Mouse (Mus musculus): ENCODE measurements around the gene Sypl2.

Sypl2 gene

GRCm38 (mm10) chr3:108180514-108180913 lies 45.9 kb downstream of the Sypl2 start:
- no peak for DNase-seq (ENCODE audit: low read depth, low spot score)

DNA sequence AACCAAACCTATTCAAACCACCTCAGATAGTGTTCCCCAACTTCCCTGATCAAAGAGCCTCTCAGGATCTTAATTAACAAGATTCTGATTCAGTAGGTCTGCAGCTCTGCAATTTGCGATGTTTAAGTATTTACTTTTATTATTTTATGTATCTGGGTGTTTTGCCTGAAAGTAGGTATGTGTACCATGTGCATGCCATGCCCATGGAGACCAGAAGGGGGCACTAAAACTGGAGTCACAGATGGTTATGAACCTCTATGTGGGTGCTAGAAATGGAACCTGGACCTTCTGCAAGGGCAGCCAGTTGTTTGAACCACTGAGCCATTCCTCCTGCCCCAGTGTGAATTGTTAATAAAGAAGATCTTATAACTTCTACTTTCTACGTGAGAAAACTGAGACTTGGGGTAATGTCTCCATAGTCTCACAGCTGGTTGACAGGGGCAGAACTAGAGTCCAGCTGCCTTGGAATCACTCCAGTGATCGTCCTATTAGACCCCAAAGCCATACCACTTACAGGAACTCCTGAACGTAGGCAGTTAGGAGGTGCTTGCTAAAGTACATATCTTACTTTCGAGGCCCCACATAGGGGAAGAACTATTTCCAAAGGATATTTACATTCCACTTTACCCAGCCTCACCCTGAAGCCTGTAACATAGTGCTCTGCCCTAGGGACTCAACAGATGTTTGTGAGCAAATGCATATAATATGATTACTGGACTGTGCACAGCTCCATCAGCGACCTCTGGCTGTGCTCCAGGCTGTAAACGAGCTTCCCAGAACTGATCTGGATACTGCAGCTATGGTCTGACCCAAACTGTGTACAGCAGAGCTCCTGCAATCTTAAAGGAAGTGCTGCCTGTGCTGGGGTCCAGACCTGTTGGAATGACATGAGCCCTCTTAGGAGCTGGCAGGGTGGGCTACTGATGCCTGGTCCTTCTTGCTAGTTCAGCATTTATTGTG lies 47.4 kb downstream of the Sypl2 start:
- DNase-seq (ENCODE audit: low read depth, low spot score), result no peak

GRCm38 (mm10) chr3:108174672-108175531 lies 51.5 kb downstream of the Sypl2 start:
- DNase-seq (ENCODE audit: low read depth, low spot score), result no peak

- DNase-seq (ENCODE audit: low read depth, low spot score), result no peak
Measured at GRCm38 (mm10) chr3:108169199-108169598, 57.2 kb downstream of the Sypl2 start.

- DNase-seq (ENCODE audit: low read depth, low spot score), result peak; percentile 63
Measured at GRCm38 (mm10) chr3:108167499-108167898, 58.9 kb downstream of the Sypl2 start.

DNA sequence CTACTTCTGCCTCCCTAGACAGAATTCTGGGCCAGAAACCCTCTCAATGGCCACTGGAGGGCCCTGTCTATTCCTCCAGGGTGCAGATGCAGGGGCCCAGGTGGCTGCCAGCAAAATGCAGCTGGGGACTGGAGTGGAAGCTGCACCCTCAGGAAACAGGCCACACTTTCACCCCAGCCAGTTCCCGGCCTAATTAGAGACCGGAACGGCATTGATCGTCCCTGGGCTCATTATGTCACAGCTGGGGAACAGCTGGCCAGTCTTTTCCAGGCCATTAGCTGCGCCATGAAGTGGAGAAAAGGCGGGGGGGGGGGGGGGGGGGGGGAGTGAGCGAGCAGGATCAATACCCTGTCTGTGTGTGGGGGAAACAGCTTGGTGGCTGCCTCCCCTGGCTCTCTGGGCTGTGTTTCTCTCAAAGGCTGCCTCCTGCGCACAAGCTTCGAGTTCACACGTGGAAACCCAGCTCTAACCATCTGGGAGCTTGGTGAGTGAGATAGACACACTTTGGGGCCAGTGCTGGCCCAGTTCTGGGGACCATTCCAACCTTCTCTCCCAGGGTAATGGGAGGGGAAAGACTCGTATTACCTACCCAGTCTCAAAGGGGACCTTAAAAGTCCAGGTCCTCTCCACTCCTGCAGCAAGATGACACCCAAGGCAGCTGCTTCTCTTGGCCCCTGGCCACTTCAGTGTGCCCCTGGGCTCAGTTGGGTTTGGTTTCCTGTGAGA lies 59.8 kb downstream of the Sypl2 start:
- DNase-seq (ENCODE audit: low read depth, low spot score), result peak; percentile 94

GRCm38 (mm10) chr3:108165532-108166315 lies 60.7 kb downstream of the Sypl2 start:
- no peak for DNase-seq (ENCODE audit: low read depth, low spot score)

DNA sequence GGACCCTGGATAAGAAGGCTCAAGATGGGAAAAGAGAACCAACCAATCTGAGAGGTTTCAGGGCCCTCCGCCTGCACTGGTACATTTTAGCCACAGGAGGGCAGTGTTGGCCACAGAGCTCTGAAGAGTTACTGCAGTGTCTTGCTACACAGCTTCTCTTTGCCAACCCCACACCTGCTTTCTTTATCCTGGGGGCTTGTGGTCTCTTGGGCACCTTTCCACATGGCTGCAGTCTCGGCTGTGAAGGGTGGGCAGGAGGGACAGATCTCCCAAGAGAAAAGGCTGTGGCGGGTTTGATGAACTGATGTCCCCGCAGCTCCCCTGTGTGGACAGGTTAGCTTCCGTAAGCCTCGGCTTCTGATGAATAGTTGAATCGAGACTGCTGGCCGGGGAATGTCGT lies 61.6 kb downstream of the Sypl2 start:
- DNase-seq (ENCODE audit: low read depth, low spot score), result peak; percentile 76

GRCm38 (mm10) chr3:108164091-108164490 lies 62.4 kb downstream of the Sypl2 start:
- no peak for DNase-seq (ENCODE audit: low read depth, low spot score)

Data from skeletal muscle tissue, adult 2 months (tissue).